In the genomic region with DNA sequence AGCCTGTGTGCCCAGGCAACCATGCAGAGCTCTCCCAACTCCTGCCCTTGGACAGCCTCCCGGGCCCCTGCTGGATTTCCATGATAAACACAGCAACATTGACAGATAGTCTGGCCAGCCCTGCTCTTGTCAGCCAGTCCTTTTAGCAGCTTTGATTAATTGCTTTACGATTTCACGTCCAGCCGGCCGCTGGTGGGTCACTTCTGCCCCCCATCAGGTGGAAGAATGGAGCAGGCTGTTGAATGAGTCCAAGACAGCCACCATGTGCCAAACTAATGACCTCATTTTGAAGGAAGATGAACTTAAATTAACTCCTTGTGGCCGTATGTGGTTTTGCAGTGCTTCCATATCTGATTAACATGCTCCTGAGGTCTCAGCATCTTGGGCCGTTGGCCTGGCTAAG, we compare ENCODE assay signal across 10 mouse cellular contexts. TPM values are rescaled to one million over a fixed set of nuclear protein-coding genes. Genes with fewer than 3 reads are reported as not detected.
DNase-seq lines count a peak whose midpoint lies in the region; ATAC-seq and TF ChIP-seq lines count a peak whose summit lies in the region.
"Had no signal": no experiment of that assay in that cellular context is flagged by ENCODE, and none has a peak within 500 bp of the region (broad histone marks: within the 10 kb centered on the region; RNA-seq: fewer than 3 reads in every experiment).

No protein-coding gene starts in this region.

- no peaks in the 10 kb centered on the region for H3K27me3 ChIP-seq in hindbrain, postnatal 0 days (ENCODE audit: insufficient read depth, low read length)
- H3K27me3 ChIP-seq: embryonic facial prominence, embryonic 15.5 days; megakaryocyte, embryonic 14.5 days had no signal

- intact Hi-C loops in heart, postnatal 14 days (cut with DNase I) = no loop called here
- intact Hi-C loops in heart, postnatal 25 days (cut with DNase I) = no loop called here
- intact Hi-C loops in gastrocnemius, adult 2 months (cut with DNase I) = no loop called here

- peaks cover 68% of the 10 kb centered on the region for H3K36me3 ChIP-seq in hindbrain, postnatal 0 days (ENCODE audit: insufficient read depth, low read length)

- ATAC-seq in hindbrain, postnatal 0 days = peak; percentile 93

- H3K4me3 ChIP-seq in hindbrain, postnatal 0 days (ENCODE audit: low read length) = no peak overlapping the region
- no peak overlapping the region for H3K4me3 ChIP-seq in gastrocnemius, adult 2 months
- H3K4me3 ChIP-seq: embryonic facial prominence, embryonic 15.5 days; megakaryocyte, embryonic 14.5 days had no signal

- H3K4me1 ChIP-seq in hindbrain, postnatal 0 days (ENCODE audit: insufficient read depth, low read length) = no peaks in the 10 kb centered on the region
- H3K4me1 ChIP-seq: embryonic facial prominence, embryonic 15.5 days had no signal

- H3K9ac ChIP-seq in hindbrain, postnatal 0 days (replicated peaks; ENCODE audit: low read length) = no peak overlapping the region
- H3K9ac ChIP-seq: embryonic facial prominence, embryonic 15.5 days had no signal

- no peak overlapping the region for H3K4me2 ChIP-seq in hindbrain, postnatal 0 days (ENCODE audit: low read depth, low read length)
- H3K4me2 ChIP-seq: embryonic facial prominence, embryonic 15.5 days had no signal

- H3K27ac ChIP-seq in hindbrain, postnatal 0 days = no peak overlapping the region
- H3K27ac ChIP-seq in gastrocnemius, adult 2 months = no peak overlapping the region
- H3K27ac ChIP-seq: embryonic facial prominence, embryonic 15.5 days had no signal

- H3K9me3 ChIP-seq in hindbrain, postnatal 0 days (ENCODE audit: low read length) = no peaks in the 10 kb centered on the region
- H3K9me3 ChIP-seq: embryonic facial prominence, embryonic 15.5 days; megakaryocyte, embryonic 14.5 days had no signal

- TF ChIP-seq CTCF in hindbrain, postnatal 0 days (IDR thresholded peaks at IDR 0.05; ENCODE audit: low read depth) = peak; percentile 33
- no peak for TF ChIP-seq CTCF in gastrocnemius, adult 2 months (IDR thresholded peaks at IDR 0.05)

- WGBS in hindbrain, postnatal 0 days = 9% methylated on average over 7 of the region's 7 CpGs

- peak; percentile 12 to 27 for DNase-seq in heart, postnatal 14 days
- no peak for DNase-seq in heart, postnatal 25 days (ENCODE audit: low spot score)
- peak; percentile 28 for DNase-seq in 416B (ENCODE audit: low read depth)
- DNase-seq in NIH3T3 (ENCODE audit: low read depth) = peak; percentile 26
- peak; percentile 79 for DNase-seq in hindbrain, postnatal 0 days (ENCODE audit: low spot score)
- DNase-seq in kidney, postnatal 4 days = no peak
- no peak for DNase-seq in gastrocnemius, adult 2 months

RNA-seq across cellular contexts. Expression of gene Prdm12, which starts 30.0 kb away (rescaled TPM):
- total RNA-seq in heart, postnatal 14 days (2021) = not detected
- total RNA-seq in heart, postnatal 25 days (2021) = not detected
- not detected in 2 replicates for total RNA-seq in hindbrain, postnatal 0 days (2014; rRNA removed)
- polyA plus RNA-seq in hindbrain, postnatal 0 days (2015; fragmentation: Nextera tagmentation; extraction: Ambion mirVana) = 0.16 and 0.24 TPM in 2 replicates
- not detected for total RNA-seq in gastrocnemius, adult 2 months (2021)
- polyA plus RNA-seq: heart, postnatal 0 days had no signal

RNA-seq across cellular contexts. Expression of gene Fubp3, which starts 37.4 kb away (rescaled TPM):
- 10 to 100 TPM; 21.0 to 24.1 TPM for total RNA-seq in heart, postnatal 14 days (2021)
- total RNA-seq in heart, postnatal 25 days (2021) = 10 to 100 TPM; 13.1 to 17.0 TPM
- 29.0 and 32.2 TPM in 2 replicates for total RNA-seq in hindbrain, postnatal 0 days (2014; rRNA removed)
- 45.8 and 50.5 TPM in 2 replicates for polyA plus RNA-seq in hindbrain, postnatal 0 days (2015; fragmentation: Nextera tagmentation; extraction: Ambion mirVana)
- total RNA-seq in gastrocnemius, adult 2 months (2021) = 1 to 10 TPM; 7.8 to 9.3 TPM

Comparison
In these comparisons a context has a peak if more than half of its experiments do, and no peak if none do; other contexts are left out.
1. DNase-seq: peak in heart, postnatal 14 days (2 of 2), 416B (single experiment), NIH3T3 (single experiment) and hindbrain, postnatal 0 days (single experiment); none in heart, postnatal 25 days (single experiment), kidney, postnatal 4 days (0 of 2) and gastrocnemius, adult 2 months (single experiment).